8 mouse cellular contexts compared by ENCODE assay signal in the genomic region with DNA sequence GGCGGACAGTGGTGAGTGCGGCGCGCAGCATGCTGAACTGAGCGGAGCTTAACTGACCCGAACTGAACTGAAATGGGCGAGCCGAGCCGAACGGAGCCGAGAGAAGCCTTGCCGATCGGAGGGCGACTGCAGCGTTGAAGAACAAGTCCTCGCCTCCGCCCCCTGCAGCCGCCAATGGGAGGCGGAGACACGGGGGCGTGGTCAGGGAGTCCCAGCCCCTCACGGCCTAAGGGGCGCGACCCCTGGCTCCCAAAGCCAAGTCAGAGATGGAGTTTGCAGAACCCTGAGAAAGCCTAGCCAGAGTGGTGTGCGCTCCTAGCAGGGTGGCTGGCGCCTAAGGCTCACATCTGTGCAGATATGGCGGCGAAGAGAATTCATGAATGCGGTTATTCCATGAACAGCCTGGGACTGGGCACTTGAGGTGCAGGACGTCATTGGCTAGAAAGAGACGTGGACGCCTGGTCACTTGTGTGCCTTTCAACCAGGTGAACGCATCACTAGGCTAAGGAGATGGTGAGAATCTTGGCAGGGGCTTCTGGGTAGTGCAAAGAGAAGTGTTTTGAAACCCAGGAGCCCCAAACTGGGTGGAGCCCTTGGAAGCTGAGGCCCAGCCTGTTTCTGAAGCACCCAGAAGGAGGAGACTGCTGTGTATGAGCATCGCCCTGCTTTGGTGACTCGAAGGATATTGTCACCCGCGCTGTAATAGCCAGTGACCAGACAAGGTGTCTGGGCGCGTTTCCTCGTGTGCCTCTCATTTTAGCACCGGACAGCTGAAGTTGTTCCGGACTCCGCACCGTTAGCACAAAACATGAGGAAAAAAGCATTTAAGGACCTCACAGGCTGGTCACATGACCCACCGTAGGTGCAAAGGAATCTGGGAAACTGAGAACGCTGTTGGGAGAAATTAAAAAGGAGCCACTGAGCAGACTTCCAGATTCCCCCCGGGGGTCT. TPM values are rescaled to one million over a fixed set of nuclear protein-coding genes. Genes with fewer than 3 reads are reported as not detected.
DNase-seq lines count a peak whose midpoint lies in the region; ATAC-seq lines count a peak whose summit lies in the region.

TSS of gene Aldh2 (minus strand) at position 374 of the 951 bp plus-strand sequence.

- peak; percentile 50 to 56 for DNase-seq in CD8-positive naive resting alpha-beta T cell, adult 2 months (ENCODE audit: low read depth in 2 of 2, low spot score in 2 of 2)
- peak; percentile 84 for DNase-seq in c-Kit-positive CD71-negative TER-119-negative erythroid progenitor cells, embryonic 14.5 days (ENCODE audit: low read depth)
- peak; percentile 91 for DNase-seq in forebrain, embryonic 11.5 days (ENCODE audit: low spot score)
- DNase-seq in kidney, postnatal 36 days: peak; percentile 95 to 96
- peak; percentile 57 for DNase-seq in telencephalon, adult 2 months (ENCODE audit: low read depth, low spot score)

- peaks cover 7% of the 10 kb centered on the region; the same call in 1 of the 2 replicates for H3K4me1 ChIP-seq in forebrain, embryonic 11.5 days (replicated peaks; ENCODE audit: control insufficient read depth, insufficient read depth, low read length)
- peaks cover 11% of the 10 kb centered on the region for H3K4me1 ChIP-seq in heart, embryonic 16.5 days (ENCODE audit: control insufficient read depth, insufficient read depth, low read length)
- H3K4me1 ChIP-seq in liver, embryonic 15.5 days (replicated peaks): peaks cover 76% of the 10 kb centered on the region
- peaks cover 8% of the 10 kb centered on the region for H3K4me1 ChIP-seq in neural tube, embryonic 12.5 days

- peak within 1 kb of the TSS; percentile 59 for H3K4me3 ChIP-seq in forebrain, embryonic 11.5 days (ENCODE audit: low read depth, low read length)
- peak within 1 kb of the TSS; percentile 84 for H3K4me3 ChIP-seq in heart, embryonic 16.5 days (ENCODE audit: low read length)
- H3K4me3 ChIP-seq in liver, embryonic 15.5 days (replicated peaks): peak within 1 kb of the TSS; percentile 80
- peak within 1 kb of the TSS; percentile 61 for H3K4me3 ChIP-seq in neural tube, embryonic 12.5 days

- peak within 1 kb of the TSS; percentile 76 for H3K4me2 ChIP-seq in forebrain, embryonic 11.5 days (ENCODE audit: low read depth, low read length, severe bottlenecking)
- H3K4me2 ChIP-seq in heart, embryonic 16.5 days (ENCODE audit: low read depth, low read length): peak within 1 kb of the TSS; percentile 98
- H3K4me2 ChIP-seq in liver, embryonic 15.5 days: peak within 1 kb of the TSS; percentile 98
- peak within 1 kb of the TSS; percentile 97 for H3K4me2 ChIP-seq in neural tube, embryonic 12.5 days (replicated peaks)

- H3K36me3 ChIP-seq in forebrain, embryonic 11.5 days (ENCODE audit: control insufficient read depth, insufficient read depth, low read length): no peaks in the 10 kb centered on the region
- H3K36me3 ChIP-seq in heart, embryonic 16.5 days (ENCODE audit: control insufficient read depth, insufficient read depth): no peaks in the 10 kb centered on the region
- no peaks in the 10 kb centered on the region for H3K36me3 ChIP-seq in liver, embryonic 15.5 days (replicated peaks)
- no peaks in the 10 kb centered on the region for H3K36me3 ChIP-seq in neural tube, embryonic 12.5 days

- ATAC-seq in forebrain, embryonic 11.5 days (replicated peaks; ENCODE audit: low FRiP score): peak; percentile 87
- ATAC-seq in heart, embryonic 16.5 days (replicated peaks; ENCODE audit: extremely low read depth, insufficient read depth, low FRiP score): peak; percentile 87
- peak; percentile 92 for ATAC-seq in liver, embryonic 15.5 days (ENCODE audit: insufficient read depth)
- peak; percentile 62 for ATAC-seq in neural tube, embryonic 12.5 days (ENCODE audit: low FRiP score, low read depth)

- H3K27ac ChIP-seq in forebrain, embryonic 11.5 days (ENCODE audit: low read depth, low read length): peak within 1 kb of the TSS; percentile 64
- peak within 1 kb of the TSS; percentile 40 for H3K27ac ChIP-seq in heart, embryonic 16.5 days (ENCODE audit: low read length)
- peak within 1 kb of the TSS; percentile 91 for H3K27ac ChIP-seq in liver, embryonic 15.5 days (replicated peaks)
- no peak within 1 kb of the TSS for H3K27ac ChIP-seq in neural tube, embryonic 12.5 days

- H3K9ac ChIP-seq in forebrain, embryonic 11.5 days (ENCODE audit: low read length): peak within 1 kb of the TSS; percentile 61
- peak within 1 kb of the TSS; percentile 86 for H3K9ac ChIP-seq in heart, embryonic 16.5 days (ENCODE audit: low read length)
- H3K9ac ChIP-seq in liver, embryonic 15.5 days: peak within 1 kb of the TSS; percentile 82
- peak within 1 kb of the TSS; percentile 68 for H3K9ac ChIP-seq in neural tube, embryonic 12.5 days

- H3K9me3 ChIP-seq in forebrain, embryonic 11.5 days (ENCODE audit: control insufficient read depth, low read length): no peaks in the 10 kb centered on the region
- no peaks in the 10 kb centered on the region for H3K9me3 ChIP-seq in heart, embryonic 16.5 days (replicated peaks; ENCODE audit: control insufficient read depth, low read length)
- no peaks in the 10 kb centered on the region for H3K9me3 ChIP-seq in liver, embryonic 15.5 days (replicated peaks)
- no peaks in the 10 kb centered on the region for H3K9me3 ChIP-seq in neural tube, embryonic 12.5 days

- 4% methylated on average over 47 of the region's 47 CpGs for WGBS in forebrain, embryonic 11.5 days
- 4% methylated on average over 47 of the region's 47 CpGs for WGBS in heart, embryonic 16.5 days
- WGBS in liver, embryonic 15.5 days (ENCODE audit: insufficient replicate concordance): 2% methylated on average over 47 of the region's 47 CpGs
- WGBS in neural tube, embryonic 12.5 days: 3% methylated on average over 47 of the region's 47 CpGs

- H3K27me3 ChIP-seq in forebrain, embryonic 11.5 days (ENCODE audit: control insufficient read depth, insufficient read depth, low read length): no peaks in the 10 kb centered on the region
- H3K27me3 ChIP-seq in heart, embryonic 16.5 days (ENCODE audit: control insufficient read depth, insufficient read depth, low read length): no peaks in the 10 kb centered on the region
- peaks cover 12% of the 10 kb centered on the region; the same call in 1 of the 2 replicates for H3K27me3 ChIP-seq in liver, embryonic 15.5 days
- no peaks in the 10 kb centered on the region for H3K27me3 ChIP-seq in neural tube, embryonic 12.5 days (replicated peaks)

RNA-seq across cellular contexts. Expression of gene Aldh2, which starts in this region (rescaled TPM):
- 53.7 and 58.4 TPM in 2 replicates for polyA plus RNA-seq in forebrain, embryonic 11.5 days (2014; fragmentation: Nextera tagmentation; extraction: Ambion mirVana)
- 132 and 133 TPM in 2 replicates for polyA plus RNA-seq in heart, embryonic 16.5 days (2015; fragmentation: Nextera tagmentation; extraction: Ambion mirVana)
- polyA plus RNA-seq in liver, embryonic 15.5 days (2015; fragmentation: Nextera tagmentation; extraction: Ambion mirVana): 181 and 210 TPM in 2 replicates
- polyA plus RNA-seq in neural tube, embryonic 12.5 days (2016; fragmentation: Nextera tagmentation; extraction: Ambion mirVana): 122 and 130 TPM in 2 replicates
